Mouse (Mus musculus): Measurements from ENCODE around the gene Spag9.
"Not testable (repeated sequence)": the region's sequence is repeated elsewhere in the genome, so short reads cannot be mapped to it uniquely, and the experiment has no call there.

The Spag9 gene

GRCm38 (mm10) chr11:93987026-93987425, 8.9 kb upstream of the Spag9 start:
- no peak for DNase-seq

- DNase-seq, result no peak
Measured at GRCm38 (mm10) chr11:93987625-93988327, 8.1 kb upstream of the Spag9 start.

GRCm38 (mm10) chr11:93988328-93989062, 7.4 kb upstream of the Spag9 start:
- DNase-seq, result no peak

- DNase-seq, result no peak
Measured at GRCm38 (mm10) chr11:93994531-93994930, 1.4 kb upstream of the Spag9 start.

GRCm38 (mm10) chr11:93995111-93995719, 676 bp upstream of the Spag9 start:
- peak; percentile 71 for DNase-seq

GRCm38 (mm10) chr11:93996306-93997140, 632 bp downstream of the Spag9 start:
- no peak for DNase-seq

- peak; percentile 25 for DNase-seq
Measured at GRCm38 (mm10) chr11:93997141-93997775, 1.4 kb downstream of the Spag9 start.

- DNase-seq, result no peak
Measured at GRCm38 (mm10) chr11:93999276-93999675, 3.4 kb downstream of the Spag9 start.

- DNase-seq, result no peak
Measured at GRCm38 (mm10) chr11:94003346-94003745, 7.5 kb downstream of the Spag9 start.

- DNase-seq, result no peak
Measured at GRCm38 (mm10) chr11:94019091-94019490, 23.2 kb downstream of the Spag9 start.

GRCm38 (mm10) chr11:94020403-94020802, 24.5 kb downstream of the Spag9 start:
- DNase-seq, result no peak

- no peak for DNase-seq
Measured at GRCm38 (mm10) chr11:94026289-94026688, 30.4 kb downstream of the Spag9 start.

- DNase-seq, result no peak
Measured at GRCm38 (mm10) chr11:94032084-94032483, 36.2 kb downstream of the Spag9 start.

- DNase-seq, result no peak
Measured at GRCm38 (mm10) chr11:94032971-94033370, 37.1 kb downstream of the Spag9 start.

GRCm38 (mm10) chr11:94035974-94036373, 40.1 kb downstream of the Spag9 start:
- DNase-seq, result peak; percentile 27

- DNase-seq, result no peak
Measured at GRCm38 (mm10) chr11:94041475-94041874, 45.6 kb downstream of the Spag9 start.

GRCm38 (mm10) chr11:94042301-94042700, 46.4 kb downstream of the Spag9 start:
- not testable (repeated sequence) for DNase-seq

- DNase-seq, result peak; percentile 91
Measured at GRCm38 (mm10) chr11:94043998-94044985, 48.4 kb downstream of the Spag9 start.

GRCm38 (mm10) chr11:94045016-94045415, 49.1 kb downstream of the Spag9 start:
- peak; percentile 26 for DNase-seq

- no peak for DNase-seq
Measured at GRCm38 (mm10) chr11:94047288-94047687, 51.4 kb downstream of the Spag9 start.

- no peak for DNase-seq
Measured at GRCm38 (mm10) chr11:94054176-94054575, 58.3 kb downstream of the Spag9 start.
